Mouse (Mus musculus): ENCODE data around the gene Apobec3. TPM values are rescaled to one million over a fixed set of nuclear protein-coding genes. Genes with fewer than 3 reads are reported as not detected.
"Not testable (repeated sequence)": the region's sequence is repeated elsewhere in the genome, so short reads cannot be mapped to it uniquely, and the experiment has no call there.

The Apobec3 gene
- polyA plus RNA-seq, 1 experiment, result 10.8 TPM

GRCm38 (mm10) chr15:79896080-79896725, 4.7 kb downstream of the Apobec3 start:
- H3K4me1 ChIP-seq (ENCODE audit: control insufficient read depth, insufficient read depth, low read length), result peaks cover 2% of the 10 kb centered on the region
- H3K4me3 ChIP-seq (ENCODE audit: control insufficient read depth, low read depth, low read length), result no peak overlapping the region
- H3K27me3 ChIP-seq (ENCODE audit: control insufficient read depth, insufficient read depth, low read length), result no peaks in the 10 kb centered on the region
- H3K27ac ChIP-seq (ENCODE audit: control insufficient read depth, insufficient read depth, low read depth, low read length), result no peak overlapping the region
- no peaks in the 10 kb centered on the region for H3K36me3 ChIP-seq (ENCODE audit: control insufficient read depth, insufficient read depth, low read length)
- no peak for TF ChIP-seq CTCF (IDR thresholded peaks at IDR 0.05; ENCODE audit: control insufficient read depth, insufficient read depth, insufficient replicate concordance, low read depth, low read length)
- no peak for TF ChIP-seq POLR2A (IDR thresholded peaks at IDR 0.05; ENCODE audit: control insufficient read depth, low read depth, low read length)

DNA sequence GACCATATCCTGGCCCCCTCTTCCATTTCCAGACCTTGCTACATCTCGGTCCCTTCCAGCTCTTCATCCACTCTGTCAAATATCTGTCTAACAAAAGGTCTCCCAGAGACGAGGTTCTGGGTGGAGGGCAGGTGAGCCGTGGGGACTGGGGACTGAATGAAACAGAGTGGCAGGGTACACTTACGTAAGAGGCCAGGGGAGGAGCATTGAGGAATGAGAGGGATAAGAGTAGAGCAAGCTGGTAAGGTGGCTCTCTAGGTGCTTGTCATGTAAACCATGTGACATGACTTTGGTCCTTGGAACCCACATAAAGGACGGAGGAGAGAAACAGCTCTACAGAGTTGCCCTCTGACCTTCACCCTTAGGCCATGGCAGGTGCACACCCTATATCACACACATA, 7.5 kb downstream of the Apobec3 start:
- H3K27me3 ChIP-seq (ENCODE audit: control insufficient read depth, insufficient read depth, low read length), result no peaks in the 10 kb centered on the region
- no peaks in the 10 kb centered on the region for H3K36me3 ChIP-seq (ENCODE audit: control insufficient read depth, insufficient read depth, low read length)
- no peak overlapping the region for H3K4me3 ChIP-seq (ENCODE audit: control insufficient read depth, low read depth, low read length)
- no peak overlapping the region for H3K27ac ChIP-seq (ENCODE audit: control insufficient read depth, insufficient read depth, low read depth, low read length)
- TF ChIP-seq CTCF (IDR thresholded peaks at IDR 0.05; ENCODE audit: control insufficient read depth, insufficient read depth, insufficient replicate concordance, low read depth, low read length) (no peak), POLR2A (IDR thresholded peaks at IDR 0.05; ENCODE audit: control insufficient read depth, low read depth, low read length) (no peak)
- H3K4me1 ChIP-seq (ENCODE audit: control insufficient read depth, insufficient read depth, low read length), result no peaks in the 10 kb centered on the region

GRCm38 (mm10) chr15:79899828-79900510, 8.5 kb downstream of the Apobec3 start:
- H3K36me3 ChIP-seq (ENCODE audit: control insufficient read depth, insufficient read depth, low read length), result no peaks in the 10 kb centered on the region
- H3K27ac ChIP-seq (ENCODE audit: control insufficient read depth, insufficient read depth, low read depth, low read length), result no peak overlapping the region
- H3K4me3 ChIP-seq (ENCODE audit: control insufficient read depth, low read depth, low read length), result no peak overlapping the region
- TF ChIP-seq POLR2A (IDR thresholded peaks at IDR 0.05; ENCODE audit: control insufficient read depth, low read depth, low read length), result no peak
- no peak for TF ChIP-seq CTCF (IDR thresholded peaks at IDR 0.05; ENCODE audit: control insufficient read depth, insufficient read depth, insufficient replicate concordance, low read depth, low read length)
- no peaks in the 10 kb centered on the region for H3K4me1 ChIP-seq (ENCODE audit: control insufficient read depth, insufficient read depth, low read length)
- H3K27me3 ChIP-seq (ENCODE audit: control insufficient read depth, insufficient read depth, low read length), result no peaks in the 10 kb centered on the region

GRCm38 (mm10) chr15:79900751-79901150, 9.3 kb downstream of the Apobec3 start:
- no peaks in the 10 kb centered on the region for H3K4me1 ChIP-seq (ENCODE audit: control insufficient read depth, insufficient read depth, low read length)
- H3K36me3 ChIP-seq (ENCODE audit: control insufficient read depth, insufficient read depth, low read length), result no peaks in the 10 kb centered on the region
- H3K27ac ChIP-seq (ENCODE audit: control insufficient read depth, insufficient read depth, low read depth, low read length), result peak overlapping the region; percentile 62
- no peak overlapping the region for H3K4me3 ChIP-seq (ENCODE audit: control insufficient read depth, low read depth, low read length)
- no peaks in the 10 kb centered on the region for H3K27me3 ChIP-seq (ENCODE audit: control insufficient read depth, insufficient read depth, low read length)
- TF ChIP-seq CTCF (IDR thresholded peaks at IDR 0.05; ENCODE audit: control insufficient read depth, insufficient read depth, insufficient replicate concordance, low read depth, low read length), result no peak
- no peak for TF ChIP-seq POLR2A (IDR thresholded peaks at IDR 0.05; ENCODE audit: control insufficient read depth, low read depth, low read length)

- Histone ChIP-seq H3K27ac (ENCODE audit: control insufficient read depth, insufficient read depth, low read depth, low read length) (no peak overlapping the region), H3K4me1 (ENCODE audit: control insufficient read depth, insufficient read depth, low read length) (no peaks in the 10 kb centered on the region), H3K27me3 (ENCODE audit: control insufficient read depth, insufficient read depth, low read length) (no peaks in the 10 kb centered on the region), H3K4me3 (ENCODE audit: control insufficient read depth, low read depth, low read length) (no peak overlapping the region), H3K36me3 (ENCODE audit: control insufficient read depth, insufficient read depth, low read length) (no peaks in the 10 kb centered on the region)
- no peak for TF ChIP-seq CTCF (IDR thresholded peaks at IDR 0.05; ENCODE audit: control insufficient read depth, insufficient read depth, insufficient replicate concordance, low read depth, low read length)
- no peak for TF ChIP-seq POLR2A (IDR thresholded peaks at IDR 0.05; ENCODE audit: control insufficient read depth, low read depth, low read length)
Measured at GRCm38 (mm10) chr15:79901399-79901798, 9.9 kb downstream of the Apobec3 start.

DNA sequence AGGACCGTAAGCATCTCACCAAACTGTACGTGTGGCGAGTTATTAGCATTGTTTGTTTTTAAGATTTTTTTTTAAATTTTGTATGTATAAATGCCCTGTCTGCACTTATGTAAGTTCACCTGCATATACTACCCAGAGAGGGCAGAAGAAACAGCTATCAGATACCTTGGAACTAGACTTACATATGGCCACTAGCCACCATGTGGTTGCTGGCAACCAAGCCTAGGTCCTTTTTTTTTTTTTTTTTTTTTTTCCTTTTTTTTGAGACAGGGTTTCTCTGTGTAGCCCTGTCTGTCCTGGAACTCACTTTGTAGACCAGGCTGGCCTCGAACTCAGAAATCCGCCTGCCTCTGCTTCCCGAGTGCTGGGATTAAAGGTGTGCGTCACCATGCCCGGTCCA, 11.6 kb downstream of the Apobec3 start:
- H3K27ac ChIP-seq (ENCODE audit: control insufficient read depth, insufficient read depth, low read depth, low read length); H3K4me3 ChIP-seq (ENCODE audit: control insufficient read depth, low read depth, low read length); H3K27me3 ChIP-seq (ENCODE audit: control insufficient read depth, insufficient read depth, low read length); H3K4me1 ChIP-seq (ENCODE audit: control insufficient read depth, insufficient read depth, low read length); H3K36me3 ChIP-seq (ENCODE audit: control insufficient read depth, insufficient read depth, low read length): not testable (repeated sequence)

GRCm38 (mm10) chr15:79903963-79904362, 12.5 kb downstream of the Apobec3 start:
- TF ChIP-seq POLR2A (IDR thresholded peaks at IDR 0.05; ENCODE audit: control insufficient read depth, low read depth, low read length), result no peak
- no peak for TF ChIP-seq CTCF (IDR thresholded peaks at IDR 0.05; ENCODE audit: control insufficient read depth, insufficient read depth, insufficient replicate concordance, low read depth, low read length)
- Histone ChIP-seq H3K27ac (ENCODE audit: control insufficient read depth, insufficient read depth, low read depth, low read length) (no peak overlapping the region), H3K4me3 (ENCODE audit: control insufficient read depth, low read depth, low read length) (no peak overlapping the region), H3K36me3 (ENCODE audit: control insufficient read depth, insufficient read depth, low read length) (no peaks in the 10 kb centered on the region), H3K4me1 (ENCODE audit: control insufficient read depth, insufficient read depth, low read length) (no peaks in the 10 kb centered on the region), H3K27me3 (ENCODE audit: control insufficient read depth, insufficient read depth, low read length) (no peaks in the 10 kb centered on the region)

- H3K27ac ChIP-seq (ENCODE audit: control insufficient read depth, insufficient read depth, low read depth, low read length); H3K27me3 ChIP-seq (ENCODE audit: control insufficient read depth, insufficient read depth, low read length); H3K36me3 ChIP-seq (ENCODE audit: control insufficient read depth, insufficient read depth, low read length); H3K4me1 ChIP-seq (ENCODE audit: control insufficient read depth, insufficient read depth, low read length); H3K4me3 ChIP-seq (ENCODE audit: control insufficient read depth, low read depth, low read length): not testable (repeated sequence)
Measured at GRCm38 (mm10) chr15:79904678-79905077, 13.2 kb downstream of the Apobec3 start.
